Mouse (Mus musculus) embryo, embryonic 11.5 days (tissue): ENCODE data around the gene Fcho1.
A peak's percentile ranks its signal among the peaks of the same experiment; 100 is the strongest.
"Not testable (repeated sequence)": the region's sequence is repeated elsewhere in the genome, so short reads cannot be mapped to it uniquely, and the experiment has no call there.

Experiments
- DNase-seq: peaks from one replicate; pipeline ENCODE4 v3.0.0-alpha.2; 2012; ENCODE audit warnings: low read depth, low spot score

The Fcho1 gene

GRCm38 (mm10) chr8:71718252-71718651, 7.3 kb downstream of the Fcho1 start:
- no peak for DNase-seq

- no peak for DNase-seq
Observed at GRCm38 (mm10) chr8:71717096-71717495, 8.4 kb downstream of the Fcho1 start.

GRCm38 (mm10) chr8:71716561-71717053, 8.9 kb downstream of the Fcho1 start:
- no peak for DNase-seq

GRCm38 (mm10) chr8:71715531-71715930, 10.0 kb downstream of the Fcho1 start:
- DNase-seq: no peak

GRCm38 (mm10) chr8:71711574-71711973, 13.9 kb downstream of the Fcho1 start:
- no peak for DNase-seq

GRCm38 (mm10) chr8:71709800-71710446, 15.6 kb downstream of the Fcho1 start:
- DNase-seq: peak; percentile 62

- DNase-seq: no peak
Observed at GRCm38 (mm10) chr8:71709134-71709799, 16.2 kb downstream of the Fcho1 start.

GRCm38 (mm10) chr8:71707874-71708273, 17.6 kb downstream of the Fcho1 start:
- DNase-seq: peak; percentile 46

GRCm38 (mm10) chr8:71703400-71703799, 22.1 kb downstream of the Fcho1 start:
- DNase-seq: not testable (repeated sequence)

GRCm38 (mm10) chr8:71702923-71703322, 22.6 kb downstream of the Fcho1 start:
- no peak for DNase-seq

- no peak for DNase-seq
Observed at GRCm38 (mm10) chr8:71702087-71702432, 23.5 kb downstream of the Fcho1 start.

- DNase-seq: no peak
Observed at GRCm38 (mm10) chr8:71701414-71702086, 24.0 kb downstream of the Fcho1 start, which contains the start of gene B3gnt3. B3gnt3 (minus strand) TSS chr8:71701789.

GRCm38 (mm10) chr8:71700493-71701269, 24.8 kb downstream of the Fcho1 start:
- no peak for DNase-seq

- not testable (repeated sequence) for DNase-seq
Observed at GRCm38 (mm10) chr8:71695456-71695855, 30.1 kb downstream of the Fcho1 start.

GRCm38 (mm10) chr8:71693166-71694041, 32.1 kb downstream of the Fcho1 start:
- no peak for DNase-seq

- DNase-seq: no peak
Observed at GRCm38 (mm10) chr8:71692509-71692908, 33.0 kb downstream of the Fcho1 start.

GRCm38 (mm10) chr8:71689028-71689427, 36.5 kb downstream of the Fcho1 start, which contains the start of gene Insl3:
Insl3 (plus strand) TSS chr8:71689214.
- no peak for DNase-seq

- no peak for DNase-seq
Observed at GRCm38 (mm10) chr8:71687616-71688015, 37.9 kb downstream of the Fcho1 start.

- no peak for DNase-seq
Observed at GRCm38 (mm10) chr8:71686143-71686734, 39.3 kb downstream of the Fcho1 start.

- DNase-seq: no peak
Observed at GRCm38 (mm10) chr8:71685573-71685972, 39.9 kb downstream of the Fcho1 start.
